Mouse (Mus musculus) thymus, adult 2 months (tissue): Measurements from ENCODE around the gene Topors. TPM values are rescaled to one million over a fixed set of nuclear protein-coding genes. Genes with fewer than 3 reads are reported as not detected.

Experiments
- DNase-seq: peaks from one replicate; pipeline ENCODE4 v3.0.0; 2021
- H3K27ac ChIP-seq: fragments of 200-500 bp; 2 replicates; pipeline ENCODE4 v1.5.1; 2012; ENCODE audit warnings: low read length, control low read depth; ENCODE audit not compliant: control insufficient read depth, insufficient read depth
- H3K27me3 ChIP-seq: fragments of 200-500 bp; 2 replicates; pipeline ENCODE4 v1.6.1; 2012; ENCODE audit warnings: mild to moderate bottlenecking, low read length, moderate library complexity, mixed read lengths; ENCODE audit not compliant: control insufficient read depth, insufficient read depth
- H3K36me3 ChIP-seq: fragments of 200-500 bp; 2 replicates; pipeline ENCODE4 v1.6.1; 2012; ENCODE audit warnings: mild to moderate bottlenecking, low read length, moderate library complexity; ENCODE audit not compliant: control insufficient read depth, insufficient read depth
- H3K4me1 ChIP-seq: fragments of 200-500 bp; replicated peaks from 2 replicates; pipeline ENCODE4 v1.6.1; 2012; ENCODE audit warnings: low read length; ENCODE audit not compliant: control insufficient read depth, insufficient read depth
- H3K4me3 ChIP-seq: fragments of 200-500 bp; 2 replicates; pipeline ENCODE4 v1.5.1; 2012; ENCODE audit warnings: mild to moderate bottlenecking, low read length, control low read depth, moderate library complexity; ENCODE audit not compliant: control insufficient read depth, insufficient read depth
- CTCF ChIP-seq: fragments of 200-500 bp; IDR thresholded peaks from 2 replicates; pipeline ENCODE4 v1.5.1; 2012; ENCODE audit warnings: mild to moderate bottlenecking, control low read depth, low read length, moderate library complexity, borderline replicate concordance; ENCODE audit not compliant: control insufficient read depth, poor library complexity, insufficient read depth; ENCODE audit errors: extremely low read depth
- POLR2A ChIP-seq: fragments of 200-500 bp; IDR thresholded peaks from 2 replicates; pipeline ENCODE4 v1.6.1; 2012; ENCODE audit warnings: mild to moderate bottlenecking, low read length, control low read depth, moderate library complexity; ENCODE audit not compliant: control insufficient read depth, poor library complexity, insufficient read depth; ENCODE audit errors: extremely low read depth
- WGBS: fragments of 180-500 bp; shearing (Covaris S2); methylation state at CpG from one replicate; pipeline ENCODE4 v1.1.7; 2018; 5-methylcytosine and 5-hydroxymethylcytosine counted together
- polyA plus RNA-seq: library from polyadenylated mRNA; depleted of rRNA; stranded (reverse); fragments of >200 nt; gene quantifications from 2 replicates; pipeline ENCODE4 v1.2.3, GENCODE M21; 2012

Gene Topors
- polyA plus RNA-seq, 1 experiment, result 6.1 TPM

DNA sequence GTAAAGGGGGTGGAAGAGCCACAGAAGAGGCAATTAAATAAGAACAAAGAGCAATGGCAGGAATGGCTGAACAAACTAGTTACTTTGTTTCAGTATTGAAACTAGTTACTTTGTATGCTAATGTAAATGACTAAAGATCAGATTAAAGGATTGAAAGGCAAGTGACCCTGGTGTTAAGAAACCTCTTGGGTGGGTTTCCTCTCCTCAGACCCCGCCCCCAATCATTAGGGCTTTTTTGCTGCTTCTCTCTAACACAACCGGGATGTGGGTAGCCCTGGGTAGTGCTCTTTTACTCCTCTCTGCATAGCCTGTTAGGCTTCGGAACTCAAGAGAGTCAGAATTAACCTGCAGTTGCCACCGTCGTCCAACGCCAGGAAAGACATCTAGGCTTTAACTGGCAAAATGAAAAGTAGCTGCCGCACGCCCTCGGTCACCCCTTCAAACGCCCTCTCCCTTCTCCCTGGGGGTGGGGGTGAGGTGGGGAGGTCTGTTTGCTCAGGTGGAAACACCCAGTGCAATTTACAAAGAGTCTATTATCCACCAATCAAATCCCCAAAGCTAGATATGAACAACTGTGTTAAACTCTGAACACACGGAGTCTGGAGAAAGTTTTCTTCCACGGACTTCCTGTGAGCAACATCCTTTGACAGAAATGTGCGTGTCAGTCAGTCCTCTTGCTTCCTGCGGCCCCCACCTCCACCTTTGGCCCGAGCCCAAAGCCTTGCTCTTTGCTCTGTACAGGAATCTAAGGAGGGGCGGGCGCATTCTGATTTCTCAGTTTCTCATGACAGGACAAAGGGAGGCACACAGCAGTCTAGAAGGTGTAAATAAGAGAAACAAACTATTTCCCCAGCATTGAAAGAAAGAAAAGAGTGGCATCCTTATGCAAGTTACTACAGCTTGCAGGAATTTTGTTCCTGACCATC is 30.9 kb downstream of the Topors start:
- peak; percentile 65 for DNase-seq
- Histone ChIP-seq H3K4me1 (peaks cover 16% of the 10 kb centered on the region), H3K27me3 (no peaks in the 10 kb centered on the region), H3K4me3 (peak overlapping the region; percentile 71), H3K27ac (peak overlapping the region; percentile 99), H3K36me3 (no peaks in the 10 kb centered on the region; the same call in 1 of the 2 replicates)
- WGBS, result under 1% methylated on average over 17 of the region's 17 CpGs
- TF ChIP-seq CTCF (no peak), POLR2A (no peak)

DNA sequence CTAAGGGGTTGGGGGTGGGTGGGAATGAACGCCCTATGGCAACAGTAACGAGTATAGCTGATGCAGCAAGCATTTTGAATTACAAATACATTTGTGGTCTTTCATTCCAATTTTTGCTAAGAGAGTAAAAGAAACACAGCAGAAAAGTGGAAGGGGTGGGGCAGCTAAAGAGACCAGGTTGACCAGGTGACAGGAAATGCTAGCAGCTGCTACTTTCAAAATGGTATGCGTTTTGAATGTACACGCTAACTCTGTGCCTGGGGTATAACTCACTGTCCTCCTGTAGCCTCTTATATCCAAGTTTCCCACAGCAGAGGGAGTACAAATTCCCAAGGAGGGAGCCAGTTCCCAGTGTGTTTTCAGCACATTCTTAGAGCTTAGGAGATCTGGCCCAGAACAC is 32.8 kb downstream of the Topors start:
- no peak overlapping the region; the same call in 1 of the 2 replicates for H3K27ac ChIP-seq
- H3K4me3 ChIP-seq, result no peak overlapping the region
- no peaks in the 10 kb centered on the region; the same call in 1 of the 2 replicates for H3K36me3 ChIP-seq
- peaks cover 16% of the 10 kb centered on the region for H3K4me1 ChIP-seq
- 46% methylated on average over 4 of the region's 4 CpGs for WGBS
- peak; percentile 14 for DNase-seq
- TF ChIP-seq POLR2A, result no peak
- TF ChIP-seq CTCF, result no peak
- H3K27me3 ChIP-seq, result no peaks in the 10 kb centered on the region

DNA sequence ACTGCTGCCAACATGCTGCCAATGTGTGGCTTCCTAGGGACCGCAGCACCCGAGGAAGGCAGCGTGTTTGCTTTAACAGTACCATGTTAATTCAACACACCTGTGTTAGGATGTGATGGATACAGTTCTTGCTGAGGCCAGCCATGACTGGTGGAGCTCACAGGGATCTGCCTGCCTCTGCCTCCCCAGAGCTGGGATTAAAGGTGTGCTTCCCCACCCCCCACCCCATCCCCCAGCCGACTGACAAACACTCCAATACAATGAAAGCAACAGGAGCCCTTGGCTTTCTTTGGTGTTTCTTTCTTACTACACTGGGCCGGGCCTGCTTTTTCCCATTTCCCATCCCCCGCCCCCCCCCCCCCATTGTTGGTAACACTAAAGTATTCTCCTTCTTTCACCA is 35.4 kb downstream of the Topors start:
- no peak overlapping the region for H3K4me3 ChIP-seq
- TF ChIP-seq CTCF (no peak), POLR2A (no peak)
- 90% methylated on average over 6 of the region's 6 CpGs for WGBS
- peaks cover 10% of the 10 kb centered on the region for H3K4me1 ChIP-seq
- no peak overlapping the region for H3K27ac ChIP-seq
- H3K27me3 ChIP-seq, result no peaks in the 10 kb centered on the region
- no peak for DNase-seq
- H3K36me3 ChIP-seq, result no peaks in the 10 kb centered on the region; the same call in 1 of the 2 replicates

DNA sequence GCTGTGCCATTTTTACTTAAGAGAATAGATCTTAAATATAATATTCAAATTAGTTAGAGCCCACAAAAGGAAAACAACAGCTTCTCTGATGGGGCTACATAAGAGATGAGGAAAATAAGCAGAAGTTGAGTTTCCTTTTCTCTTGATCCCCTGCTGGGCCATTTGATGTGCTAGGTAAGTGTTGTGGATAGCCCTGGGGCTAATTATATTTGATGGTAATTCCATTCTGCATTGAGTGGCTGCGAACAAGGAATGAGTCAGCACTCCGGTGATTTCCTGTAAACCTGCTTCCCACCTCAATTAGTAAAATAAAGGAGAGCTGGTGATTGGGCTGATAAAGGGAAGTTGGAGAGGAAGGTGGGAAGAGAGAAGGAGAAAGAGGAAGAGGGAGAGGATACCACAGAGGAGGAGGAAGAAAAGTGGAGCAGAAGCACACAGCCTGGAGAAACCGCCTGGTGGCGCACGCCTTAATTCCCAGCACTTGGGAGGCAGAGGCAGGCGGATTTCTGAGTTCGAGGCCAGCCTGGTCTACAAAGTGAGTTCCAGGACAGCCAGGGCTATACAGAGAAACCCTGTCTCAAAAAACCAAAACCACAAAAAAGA is 36.5 kb downstream of the Topors start:
- no peaks in the 10 kb centered on the region; the same call in 1 of the 2 replicates for H3K36me3 ChIP-seq
- TF ChIP-seq POLR2A (no peak), CTCF (no peak)
- H3K27ac ChIP-seq, result no peak overlapping the region
- H3K4me3 ChIP-seq, result no peak overlapping the region
- peaks cover 3% of the 10 kb centered on the region for H3K4me1 ChIP-seq
- H3K27me3 ChIP-seq, result no peaks in the 10 kb centered on the region
- DNase-seq, result no peak
- WGBS, result 80% methylated on average over 7 of the region's 7 CpGs

DNA sequence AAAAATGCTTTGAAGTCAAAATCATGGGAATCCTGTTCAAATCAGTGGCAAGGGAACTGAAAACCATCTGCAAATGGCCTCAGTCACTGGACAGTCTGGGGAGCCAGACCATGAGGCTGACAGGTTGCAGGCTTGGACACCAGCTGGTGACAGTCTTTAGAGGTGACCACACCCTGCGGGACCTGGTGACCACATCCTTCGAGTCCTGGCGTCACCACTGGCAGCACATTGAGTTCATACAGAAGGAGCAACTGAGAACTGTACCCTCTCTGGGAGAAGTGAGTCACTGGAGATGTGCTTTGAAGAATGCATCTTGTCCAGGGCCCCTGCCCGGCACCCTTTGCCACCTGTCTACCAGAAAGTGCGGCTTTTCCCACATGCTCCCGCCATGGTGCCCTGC is 39.9 kb downstream of the Topors start:
- H3K4me1 ChIP-seq, result no peaks in the 10 kb centered on the region
- TF ChIP-seq POLR2A (no peak), CTCF (no peak)
- H3K27me3 ChIP-seq, result no peaks in the 10 kb centered on the region
- H3K36me3 ChIP-seq, result peaks cover 16% of the 10 kb centered on the region
- no peak overlapping the region for H3K27ac ChIP-seq
- no peak overlapping the region for H3K4me3 ChIP-seq
- WGBS, result 91% methylated on average over 6 of the region's 6 CpGs
- DNase-seq, result no peak

DNA sequence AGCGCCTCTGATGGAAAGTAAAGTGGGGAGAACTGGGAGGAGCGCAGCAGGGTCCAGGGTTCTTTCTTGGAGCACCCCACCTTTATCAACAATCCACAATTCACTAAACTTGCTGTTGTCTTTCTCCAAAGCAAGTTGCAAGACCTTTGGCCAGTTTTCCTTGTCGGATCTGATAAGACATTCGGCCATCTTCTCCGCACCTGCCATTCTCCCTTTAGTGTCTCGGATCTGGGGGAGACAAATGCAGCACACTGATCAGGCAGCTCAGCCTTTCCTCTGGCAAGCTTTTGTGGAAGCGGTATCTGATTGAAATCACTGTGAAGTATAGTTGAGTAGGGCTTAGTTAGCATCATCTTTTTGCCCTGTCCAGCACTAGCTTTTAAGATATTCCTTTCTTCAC is 41.8 kb downstream of the Topors start:
- peaks cover 25% of the 10 kb centered on the region for H3K36me3 ChIP-seq
- no peak overlapping the region for H3K4me3 ChIP-seq
- DNase-seq, result no peak
- H3K27ac ChIP-seq, result no peak overlapping the region
- WGBS, result 100% methylated on average over 7 of the region's 7 CpGs
- no peaks in the 10 kb centered on the region for H3K4me1 ChIP-seq
- H3K27me3 ChIP-seq, result no peaks in the 10 kb centered on the region
- TF ChIP-seq POLR2A (no peak), CTCF (no peak)

DNA sequence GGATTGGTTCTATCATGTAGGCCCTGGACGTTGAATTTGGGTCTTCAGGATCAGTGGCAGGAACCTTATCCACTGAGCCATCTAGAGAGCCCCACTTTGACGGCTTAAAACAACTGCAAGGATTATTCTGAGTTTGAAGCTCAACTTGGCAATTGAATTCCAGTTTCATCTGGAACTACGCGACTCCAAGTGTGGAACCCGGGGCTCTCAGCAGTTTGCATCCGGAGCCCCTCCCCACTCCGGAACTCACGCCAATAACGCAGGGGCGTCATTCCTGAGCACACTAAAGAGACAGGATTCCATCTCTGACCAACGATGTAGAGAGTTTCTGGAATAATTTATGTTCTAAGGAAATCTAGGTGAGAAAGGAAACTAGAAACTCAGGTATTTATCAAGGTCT is 42.5 kb downstream of the Topors start:
- Histone ChIP-seq H3K27me3 (no peaks in the 10 kb centered on the region), H3K36me3 (peaks cover 33% of the 10 kb centered on the region), H3K4me1 (no peaks in the 10 kb centered on the region), H3K27ac (no peak overlapping the region), H3K4me3 (no peak overlapping the region)
- DNase-seq, result no peak
- 96% methylated on average over 11 of the region's 11 CpGs for WGBS
- no peak for TF ChIP-seq CTCF
- no peak for TF ChIP-seq POLR2A
